Mouse (Mus musculus): ENCODE data around the gene Tdrd7. TPM values are rescaled to one million over a fixed set of nuclear protein-coding genes. Genes with fewer than 3 reads are reported as not detected.

Tdrd7 gene
- polyA plus RNA-seq, 1 experiment from 2014 or later, result 30.0 TPM

DNA sequence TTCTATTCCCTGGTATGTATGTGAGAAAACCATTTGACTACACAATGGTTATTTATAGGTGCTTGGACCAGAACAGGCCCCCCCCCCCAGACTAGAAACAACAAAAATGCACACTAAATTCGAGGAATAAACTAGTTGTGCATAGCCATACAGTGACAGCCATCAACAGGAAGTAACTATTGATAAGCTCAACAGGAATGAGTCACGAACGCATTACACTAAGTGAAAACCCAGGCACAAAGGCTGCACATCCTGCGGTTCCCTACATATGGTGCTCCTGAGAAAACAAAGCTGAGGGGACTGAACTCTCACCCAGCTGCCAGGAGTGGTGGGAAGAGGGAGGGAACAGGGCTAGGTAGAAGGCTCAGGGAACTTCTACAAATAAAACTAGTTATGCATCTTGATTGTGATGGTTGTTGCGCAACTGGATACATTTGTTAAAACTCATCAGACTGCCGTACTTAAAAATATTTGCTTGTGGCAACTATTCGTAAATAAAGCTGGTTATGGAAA is 5.0 kb downstream of the Tdrd7 start:
- Histone ChIP-seq H3K4me2 (ENCODE audit: low read length) (no peak overlapping the region), H3K4me3 (ENCODE audit: low read length) (no peak overlapping the region)
- WGBS, result 73% methylated on average over 7 of the region's 7 CpGs

DNA sequence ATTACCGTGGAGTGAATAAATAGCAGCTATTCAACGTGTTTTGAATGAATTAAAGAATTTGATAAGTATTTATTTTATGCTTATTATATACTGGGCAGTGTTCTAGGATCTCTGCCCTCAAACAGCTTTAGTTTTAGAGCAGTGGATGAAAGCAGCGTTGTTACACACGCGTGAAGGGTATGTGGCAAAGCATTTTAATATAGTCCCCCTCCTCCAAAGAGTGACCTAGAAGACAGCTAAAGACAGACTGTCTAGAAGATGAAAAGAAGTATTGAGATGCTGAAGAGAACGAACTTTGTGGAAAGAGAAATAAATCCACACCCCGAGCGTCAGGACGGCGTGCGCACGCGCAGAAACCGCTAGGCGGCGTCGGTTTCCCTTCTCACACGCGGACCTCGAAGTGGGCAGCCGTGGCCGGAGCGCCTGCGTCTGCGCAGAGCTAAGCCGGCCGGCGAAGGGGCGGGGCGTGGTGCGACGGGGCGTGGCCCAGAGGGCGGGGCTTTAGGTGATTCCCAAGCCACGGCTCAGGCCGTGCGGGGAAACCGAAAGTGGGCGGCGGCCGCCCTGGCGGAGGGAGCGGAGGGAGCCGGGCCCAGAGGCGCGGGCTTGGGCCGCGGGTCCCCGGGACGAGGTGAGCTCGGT is 6.8 kb downstream of the Tdrd7 start:
- Histone ChIP-seq H3K27me3 (replicated peaks; ENCODE audit: control insufficient read depth, insufficient read depth, low read length) (no peaks in the 10 kb centered on the region), H3K4me3 (ENCODE audit: low read length) (peak overlapping the region; percentile 83), H3K9me3 (ENCODE audit: control insufficient read depth, low read length) (no peaks in the 10 kb centered on the region), H3K4me2 (ENCODE audit: low read length) (peak overlapping the region; percentile 75), H3K36me3 (ENCODE audit: control insufficient read depth, insufficient read depth, low read length) (no peaks in the 10 kb centered on the region), H3K27ac (ENCODE audit: low read depth, low read length) (peak overlapping the region; percentile 70), H3K9ac (ENCODE audit: low read depth, low read length) (peak overlapping the region; percentile 86), H3K4me1 (ENCODE audit: control insufficient read depth, insufficient read depth, low read depth, low read length) (peaks cover 16% of the 10 kb centered on the region)
- 2% methylated on average over 51 of the region's 51 CpGs for WGBS
- ATAC-seq, result peak; percentile 99

More for the DNA sequence above, 5.0 kb downstream of the Tdrd7 start:
- H3K27me3 ChIP-seq (replicated peaks; ENCODE audit: control insufficient read depth, insufficient read depth, low read length), result no peaks in the 10 kb centered on the region
- ATAC-seq, result no peak
- no peak overlapping the region for H3K9ac ChIP-seq (ENCODE audit: low read depth, low read length)
- H3K9me3 ChIP-seq (ENCODE audit: control insufficient read depth, low read length), result no peaks in the 10 kb centered on the region
- H3K4me1 ChIP-seq (ENCODE audit: control insufficient read depth, insufficient read depth, low read depth, low read length), result peaks cover 16% of the 10 kb centered on the region
- no peak overlapping the region for H3K27ac ChIP-seq (ENCODE audit: low read depth, low read length)
- no peaks in the 10 kb centered on the region for H3K36me3 ChIP-seq (ENCODE audit: control insufficient read depth, insufficient read depth, low read length)

DNA sequence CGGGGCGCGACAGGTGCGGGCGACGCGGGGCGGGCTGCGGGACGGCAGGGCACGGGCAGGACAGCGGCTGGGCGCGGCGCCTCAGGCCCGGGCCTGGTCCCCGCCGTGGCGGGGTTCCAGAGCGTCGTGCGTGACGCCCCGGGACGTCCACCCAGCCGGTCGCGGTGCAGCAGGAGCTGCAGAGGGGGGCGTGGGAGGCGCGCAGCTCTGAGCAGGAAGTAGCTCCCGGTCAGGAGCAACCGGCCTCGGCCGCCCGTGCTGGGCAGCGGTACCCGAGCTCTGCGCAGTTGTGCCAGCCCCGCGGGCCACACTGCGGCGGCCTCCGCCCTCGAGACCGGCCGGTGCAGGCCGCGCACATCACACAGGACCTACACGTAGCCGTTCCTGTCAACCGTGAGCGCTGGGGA is 7.3 kb downstream of the Tdrd7 start:
- WGBS, result under 1% methylated on average over 44 of the region's 53 CpGs
- Histone ChIP-seq H3K4me1 (ENCODE audit: control insufficient read depth, insufficient read depth, low read depth, low read length) (peaks cover 16% of the 10 kb centered on the region), H3K36me3 (ENCODE audit: control insufficient read depth, insufficient read depth, low read length) (no peaks in the 10 kb centered on the region), H3K27me3 (replicated peaks; ENCODE audit: control insufficient read depth, insufficient read depth, low read length) (no peaks in the 10 kb centered on the region), H3K27ac (ENCODE audit: low read depth, low read length) (peak overlapping the region; percentile 70), H3K4me3 (ENCODE audit: low read length) (peak overlapping the region; percentile 83), H3K9ac (ENCODE audit: low read depth, low read length) (peak overlapping the region; percentile 86), H3K4me2 (ENCODE audit: low read length) (peak overlapping the region; percentile 75), H3K9me3 (ENCODE audit: control insufficient read depth, low read length) (no peaks in the 10 kb centered on the region)
- no peak; the same call in 1 of the 2 replicates for ATAC-seq

DNA sequence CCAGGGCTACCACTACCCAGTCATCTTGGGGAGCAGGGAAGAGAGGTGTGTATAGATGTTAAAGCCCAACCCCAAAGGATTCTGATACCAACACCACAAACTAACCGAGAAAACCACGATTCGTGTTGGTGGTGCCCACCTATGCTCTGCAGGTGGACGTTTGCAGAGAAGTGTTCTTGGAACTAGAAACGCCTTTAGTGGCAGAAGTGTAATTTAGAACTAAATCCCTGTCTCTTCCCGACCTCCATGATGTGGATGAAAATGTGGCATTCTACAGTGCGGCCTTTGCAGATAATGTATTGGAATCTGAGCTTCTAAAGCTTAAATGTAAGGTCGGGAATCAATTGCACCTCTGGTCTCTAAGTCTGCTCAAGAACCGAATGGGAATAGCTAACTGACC is 7.8 kb downstream of the Tdrd7 start:
- Histone ChIP-seq H3K9me3 (ENCODE audit: control insufficient read depth, low read length) (no peaks in the 10 kb centered on the region), H3K36me3 (ENCODE audit: control insufficient read depth, insufficient read depth, low read length) (no peaks in the 10 kb centered on the region), H3K27ac (ENCODE audit: low read depth, low read length) (no peak overlapping the region), H3K27me3 (replicated peaks; ENCODE audit: control insufficient read depth, insufficient read depth, low read length) (no peaks in the 10 kb centered on the region), H3K4me2 (ENCODE audit: low read length) (peak overlapping the region; percentile 75), H3K9ac (ENCODE audit: low read depth, low read length) (peak overlapping the region; percentile 86), H3K4me3 (ENCODE audit: low read length) (peak overlapping the region; percentile 83), H3K4me1 (ENCODE audit: control insufficient read depth, insufficient read depth, low read depth, low read length) (peaks cover 11% of the 10 kb centered on the region)
- 28% methylated on average over 9 of the region's 9 CpGs for WGBS
- ATAC-seq, result no peak; the same call in 1 of the 2 replicates

DNA sequence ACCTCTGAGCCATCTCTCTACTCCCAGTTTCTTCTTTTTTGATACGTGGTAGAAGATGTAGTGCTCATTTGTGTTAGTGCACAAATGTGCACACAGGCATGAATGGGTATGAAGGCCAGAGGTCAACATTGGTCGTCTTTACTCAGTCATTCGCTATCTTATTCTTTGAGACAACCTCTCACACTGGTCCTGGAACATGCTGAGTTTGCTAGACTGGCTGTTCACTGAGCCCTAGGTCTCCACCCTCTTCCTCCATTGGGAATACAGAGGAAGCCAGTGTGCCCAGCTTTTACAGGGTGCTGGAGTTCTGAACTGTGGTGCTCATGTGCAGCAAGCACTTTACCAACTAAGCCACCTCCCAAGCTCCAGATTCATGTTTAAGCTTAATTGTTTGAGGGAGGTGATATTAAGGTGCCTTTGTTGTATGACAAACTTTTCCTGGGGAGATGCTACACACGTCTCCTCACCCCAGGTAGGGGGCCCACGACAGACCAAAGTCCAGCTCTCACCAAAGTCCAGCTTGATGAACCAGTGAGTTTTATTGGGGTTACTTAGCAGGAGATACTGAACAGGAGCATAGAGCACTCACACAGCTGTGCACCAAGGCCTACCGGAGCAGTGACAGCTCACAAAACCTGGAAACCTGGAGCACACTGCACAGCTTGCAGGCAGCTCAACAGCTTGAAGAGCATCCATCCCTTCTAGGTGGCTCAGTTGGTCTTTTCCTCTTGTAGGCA is 12.0 kb downstream of the Tdrd7 start:
- ATAC-seq, result no peak
- no peak overlapping the region for H3K27ac ChIP-seq (ENCODE audit: low read depth, low read length)
- H3K4me1 ChIP-seq (ENCODE audit: control insufficient read depth, insufficient read depth, low read depth, low read length), result peaks cover 8% of the 10 kb centered on the region
- H3K9me3 ChIP-seq (ENCODE audit: control insufficient read depth, low read length), result no peaks in the 10 kb centered on the region
- no peak overlapping the region for H3K4me3 ChIP-seq (ENCODE audit: low read length)
- WGBS, result 81% methylated on average over 6 of the region's 6 CpGs
- no peaks in the 10 kb centered on the region for H3K27me3 ChIP-seq (replicated peaks; ENCODE audit: control insufficient read depth, insufficient read depth, low read length)
- no peak overlapping the region for H3K4me2 ChIP-seq (ENCODE audit: low read length)
- H3K36me3 ChIP-seq (ENCODE audit: control insufficient read depth, insufficient read depth, low read length), result no peaks in the 10 kb centered on the region
- H3K9ac ChIP-seq (ENCODE audit: low read depth, low read length), result no peak overlapping the region

DNA sequence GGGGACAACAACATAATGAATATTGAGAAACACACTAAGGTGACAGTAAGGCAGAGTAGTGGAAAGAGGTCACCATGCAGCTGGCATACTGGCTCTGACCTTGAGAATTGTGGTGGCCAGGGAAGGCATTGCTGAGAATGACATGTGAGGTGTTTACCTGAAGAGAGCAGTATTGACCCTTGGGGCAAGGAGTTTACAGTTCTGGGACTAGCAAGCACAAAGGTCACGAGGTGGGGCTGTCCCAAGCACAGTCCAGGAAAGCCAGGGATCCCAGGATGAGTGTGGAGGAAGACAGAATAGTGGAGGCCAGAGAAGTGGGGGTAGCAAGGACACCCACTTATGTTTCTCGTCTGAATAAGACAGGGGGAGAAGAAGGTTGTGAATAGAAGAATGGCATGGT is 14.8 kb downstream of the Tdrd7 start:
- Histone ChIP-seq H3K36me3 (ENCODE audit: control insufficient read depth, insufficient read depth, low read length) (no peaks in the 10 kb centered on the region), H3K4me3 (ENCODE audit: low read length) (no peak overlapping the region), H3K4me1 (ENCODE audit: control insufficient read depth, insufficient read depth, low read depth, low read length) (no peaks in the 10 kb centered on the region), H3K4me2 (ENCODE audit: low read length) (no peak overlapping the region), H3K27me3 (replicated peaks; ENCODE audit: control insufficient read depth, insufficient read depth, low read length) (no peaks in the 10 kb centered on the region), H3K27ac (ENCODE audit: low read depth, low read length) (no peak overlapping the region), H3K9me3 (ENCODE audit: control insufficient read depth, low read length) (no peaks in the 10 kb centered on the region), H3K9ac (ENCODE audit: low read depth, low read length) (no peak overlapping the region)
- ATAC-seq, result no peak
- 59% methylated on average over 2 of the region's 2 CpGs for WGBS

DNA sequence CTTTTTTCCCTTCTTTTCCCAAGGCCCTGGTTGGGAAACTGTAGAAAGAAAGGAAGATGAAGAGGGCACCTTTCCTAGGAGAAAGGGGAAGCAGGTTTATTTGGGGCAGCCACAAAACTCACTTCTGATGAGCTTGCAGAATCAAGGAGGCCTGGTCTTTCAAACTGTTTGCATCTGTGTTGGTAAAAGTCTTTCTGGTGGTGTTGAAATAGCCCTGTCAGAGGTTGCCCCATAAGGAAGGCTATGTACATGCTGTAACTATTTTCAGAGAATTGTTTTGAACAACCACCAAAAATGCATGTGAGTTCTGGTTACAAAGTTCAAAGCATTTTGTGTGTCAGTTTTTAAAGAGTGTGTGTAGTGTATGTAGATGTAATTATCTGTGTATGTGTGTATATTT is 15.9 kb downstream of the Tdrd7 start:
- Histone ChIP-seq H3K4me3 (ENCODE audit: low read length) (no peak overlapping the region), H3K36me3 (ENCODE audit: control insufficient read depth, insufficient read depth, low read length) (no peaks in the 10 kb centered on the region), H3K4me1 (ENCODE audit: control insufficient read depth, insufficient read depth, low read depth, low read length) (no peaks in the 10 kb centered on the region), H3K27ac (ENCODE audit: low read depth, low read length) (no peak overlapping the region), H3K9me3 (ENCODE audit: control insufficient read depth, low read length) (no peaks in the 10 kb centered on the region), H3K4me2 (ENCODE audit: low read length) (no peak overlapping the region), H3K9ac (ENCODE audit: low read depth, low read length) (no peak overlapping the region), H3K27me3 (replicated peaks; ENCODE audit: control insufficient read depth, insufficient read depth, low read length) (no peaks in the 10 kb centered on the region)
- ATAC-seq, result no peak

DNA sequence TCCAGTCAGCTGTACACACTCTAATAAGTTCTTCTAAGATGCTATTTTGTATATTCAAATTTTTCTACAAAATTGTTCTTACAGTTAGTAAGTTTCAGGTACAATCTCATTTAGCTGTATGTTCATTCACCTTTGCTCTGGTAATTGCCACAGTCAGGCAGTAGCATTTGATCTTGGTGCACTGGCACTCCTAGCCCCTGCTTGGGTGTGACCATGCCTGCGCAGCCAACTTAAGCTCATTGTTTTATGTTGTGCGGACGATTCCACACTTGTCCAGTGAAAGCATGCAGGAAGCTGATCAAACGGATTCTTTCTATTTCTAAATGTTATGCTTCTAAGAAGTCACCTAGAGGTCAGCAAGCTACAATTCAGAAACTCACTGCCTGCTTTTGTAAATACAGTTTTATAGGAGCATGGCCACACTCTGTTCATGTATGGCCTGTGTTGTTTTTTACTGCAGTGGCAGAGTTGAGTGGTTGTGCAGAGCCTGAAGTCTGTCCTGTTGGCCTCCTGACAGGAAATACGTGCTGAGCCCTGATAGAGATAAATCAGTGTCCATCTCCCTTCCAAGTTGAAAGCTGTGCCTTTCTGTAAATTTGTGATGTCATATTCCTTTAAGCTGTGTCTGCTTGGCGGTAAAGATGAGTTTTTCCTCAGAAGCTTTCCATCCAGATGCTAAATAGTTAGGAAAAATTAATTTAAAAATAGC is 25.4 kb downstream of the Tdrd7 start:
- Histone ChIP-seq H3K9me3 (ENCODE audit: control insufficient read depth, low read length) (no peaks in the 10 kb centered on the region), H3K27me3 (replicated peaks; ENCODE audit: control insufficient read depth, insufficient read depth, low read length) (no peaks in the 10 kb centered on the region), H3K9ac (ENCODE audit: low read depth, low read length) (no peak overlapping the region), H3K27ac (ENCODE audit: low read depth, low read length) (no peak overlapping the region), H3K4me3 (ENCODE audit: low read length) (no peak overlapping the region), H3K4me2 (ENCODE audit: low read length) (no peak overlapping the region), H3K4me1 (ENCODE audit: control insufficient read depth, insufficient read depth, low read depth, low read length) (no peaks in the 10 kb centered on the region), H3K36me3 (ENCODE audit: control insufficient read depth, insufficient read depth, low read length) (peaks cover 7% of the 10 kb centered on the region; the same call in 1 of the 2 replicates)
- ATAC-seq, result no peak
- WGBS, result 72% methylated on average over 6 of the region's 6 CpGs

DNA sequence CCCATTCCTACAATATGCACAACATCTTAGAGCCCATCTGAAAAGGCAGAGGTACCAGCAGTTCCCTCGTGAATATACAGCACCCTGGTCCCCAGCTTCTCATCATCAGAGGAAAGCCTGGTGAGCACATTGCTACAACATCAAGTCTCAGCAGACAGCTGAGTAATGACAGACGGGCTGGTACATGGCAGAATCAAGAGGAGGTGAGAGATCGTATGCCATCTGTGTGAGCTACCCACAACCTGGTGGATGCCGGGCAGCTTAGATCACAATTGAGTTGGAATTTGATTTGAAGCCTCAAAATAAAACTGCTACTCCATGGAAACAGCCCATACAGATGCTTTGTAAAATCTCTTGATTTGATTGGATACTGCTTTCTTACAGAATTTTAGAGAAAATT is 33.4 kb downstream of the Tdrd7 start:
- WGBS, result 89% methylated on average over 4 of the region's 4 CpGs
- no peak overlapping the region for H3K27ac ChIP-seq (ENCODE audit: low read depth, low read length)
- no peak overlapping the region for H3K4me2 ChIP-seq (ENCODE audit: low read length)
- H3K9ac ChIP-seq (ENCODE audit: low read depth, low read length), result no peak overlapping the region
- no peak overlapping the region for H3K4me3 ChIP-seq (ENCODE audit: low read length)
- H3K9me3 ChIP-seq (ENCODE audit: control insufficient read depth, low read length), result no peaks in the 10 kb centered on the region
- no peaks in the 10 kb centered on the region for H3K4me1 ChIP-seq (ENCODE audit: control insufficient read depth, insufficient read depth, low read depth, low read length)
- no peaks in the 10 kb centered on the region for H3K36me3 ChIP-seq (ENCODE audit: control insufficient read depth, insufficient read depth, low read length)
- no peaks in the 10 kb centered on the region for H3K27me3 ChIP-seq (replicated peaks; ENCODE audit: control insufficient read depth, insufficient read depth, low read length)
- ATAC-seq, result no peak
